Mouse (Mus musculus) kidney, postnatal 0 days (tissue): Measurements from ENCODE around the gene Pla2g16. TPM values are rescaled to one million over a fixed set of nuclear protein-coding genes. Genes with fewer than 3 reads are reported as not detected.

Source experiments
- ATAC-seq: fragments of 200-750 bp; cut with Nextera tagmentation; replicated peaks from 2 replicates; pipeline ENCODE4 v1.8.0; 2017; ENCODE audit warnings: low read depth, moderate number of reproducible peaks, moderate TSS enrichment, moderate library complexity; ENCODE audit not compliant: low FRiP score
- DNase-seq: peaks from one replicate; pipeline ENCODE4 v3.0.0-alpha.2; 2016; ENCODE audit warnings: low spot score
- H3K27ac ChIP-seq: fragments of 300-500 bp; sonication (generic); 2 replicates; pipeline ENCODE4 v1.5.1; 2014; ENCODE audit warnings: mild to moderate bottlenecking
- H3K27me3 ChIP-seq: fragments of 300-500 bp; sonication (generic); 2 replicates; pipeline ENCODE4 v1.6.1; 2014; ENCODE audit warnings: low read length, mixed read lengths; ENCODE audit not compliant: insufficient read depth
- H3K36me3 ChIP-seq: fragments of 300-500 bp; sonication (generic); 2 replicates; pipeline ENCODE4 v1.6.1; 2014; ENCODE audit warnings: low read length, mixed read lengths; ENCODE audit not compliant: insufficient read depth
- H3K4me1 ChIP-seq: fragments of 300-500 bp; sonication (generic); replicated peaks from 2 replicates; pipeline ENCODE4 v1.6.1; 2014; ENCODE audit warnings: antibody characterized with exemption, low read length, mixed read lengths; ENCODE audit not compliant: insufficient read depth
- H3K4me2 ChIP-seq: fragments of 300-500 bp; sonication (generic); 2 replicates; pipeline ENCODE4 v1.6.1; 2014; ENCODE audit warnings: mild to moderate bottlenecking, low read length, moderate library complexity, mixed read lengths
- H3K4me3 ChIP-seq: fragments of 300-500 bp; sonication (generic); replicated peaks from 2 replicates; pipeline ENCODE4 v1.5.1; 2014; ENCODE audit warnings: low read depth, low read length
- H3K9ac ChIP-seq: fragments of 300-500 bp; sonication (generic); 2 replicates; pipeline ENCODE4 v1.6.1; 2014; ENCODE audit warnings: low read depth, low read length
- H3K9me3 ChIP-seq: fragments of 300-500 bp; sonication (generic); replicated peaks from 2 replicates; pipeline ENCODE4 v1.6.1; 2016; ENCODE audit warnings: low read length, inconsistent platforms, mixed read lengths
- CTCF ChIP-seq: IDR thresholded peaks from 2 replicates; pipeline ENCODE4 v1.5.1; 2016; ENCODE audit warnings: antibody characterized with exemption, low read depth, mild to moderate bottlenecking, moderate library complexity
- WGBS: fragments of 180-500 bp; shearing (Covaris S2); extraction: QIAGEN DNeasy Blood & Tissue Kit; methylation state at CpG from one replicate; pipeline ENCODE4 v1.1.7; 2014; 5-methylcytosine and 5-hydroxymethylcytosine counted together
- polyA plus RNA-seq: library from polyadenylated mRNA; unstranded; fragments of >200 nt; fragmentation: Nextera tagmentation; extraction: Ambion mirVana; gene quantifications from 2 replicates; pipeline ENCODE4 v1.2.1, GENCODE M21; 2015

Pla2g16 gene
- polyA plus RNA-seq, 1 experiment from 2014 or later: 20.5 TPM

- Histone ChIP-seq H3K9me3 (no peaks in the 10 kb centered on the region), H3K9ac (no peak overlapping the region), H3K4me2 (no peak overlapping the region), H3K27ac (no peak overlapping the region), H3K4me1 (no peaks in the 10 kb centered on the region), H3K4me3 (no peak overlapping the region), H3K36me3 (no peaks in the 10 kb centered on the region), H3K27me3 (no peaks in the 10 kb centered on the region)
- no peak for TF ChIP-seq CTCF
- 60% methylated on average over 5 of the region's 5 CpGs for WGBS
- DNase-seq (no peak), ATAC-seq (no peak)
Observed at GRCm38 (mm10) chr19:7616231-7616930, 59.1 kb downstream of the Pla2g16 start.

GRCm38 (mm10) chr19:7617085-7617484 is 59.8 kb downstream of the Pla2g16 start:
- Histone ChIP-seq H3K4me1 (no peaks in the 10 kb centered on the region), H3K36me3 (no peaks in the 10 kb centered on the region), H3K9ac (no peak overlapping the region), H3K9me3 (no peaks in the 10 kb centered on the region), H3K27me3 (no peaks in the 10 kb centered on the region), H3K4me2 (no peak overlapping the region), H3K27ac (no peak overlapping the region), H3K4me3 (no peak overlapping the region)
- ATAC-seq (no peak), DNase-seq (no peak)
- no peak for TF ChIP-seq CTCF
- 37% methylated on average over 3 of the region's 3 CpGs for WGBS

- Histone ChIP-seq H3K27ac (no peak overlapping the region), H3K9ac (no peak overlapping the region), H3K4me3 (no peak overlapping the region), H3K36me3 (no peaks in the 10 kb centered on the region), H3K27me3 (no peaks in the 10 kb centered on the region), H3K4me2 (0 out of 2 replicates have a peak overlapping the region, but pooled peaks have one; percentile 4), H3K9me3 (no peaks in the 10 kb centered on the region), H3K4me1 (no peaks in the 10 kb centered on the region)
- WGBS: 40% methylated on average over 7 of the region's 7 CpGs
- DNase-seq (peak; percentile 91), ATAC-seq (no peak; the same call in 1 of the 2 replicates)
- TF ChIP-seq CTCF: peak; percentile 84
Observed at GRCm38 (mm10) chr19:7617696-7618095, 60.4 kb downstream of the Pla2g16 start.

- H3K36me3 ChIP-seq: no peaks in the 10 kb centered on the region
- no peak overlapping the region for H3K4me2 ChIP-seq
- no peaks in the 10 kb centered on the region for H3K27me3 ChIP-seq
- no peak overlapping the region for H3K4me3 ChIP-seq
- ATAC-seq (no peak), DNase-seq (no peak)
- H3K9me3 ChIP-seq: no peaks in the 10 kb centered on the region
- H3K9ac ChIP-seq: no peak overlapping the region
- no peak for TF ChIP-seq CTCF
- no peak overlapping the region for H3K27ac ChIP-seq
- H3K4me1 ChIP-seq: no peaks in the 10 kb centered on the region
Observed at GRCm38 (mm10) chr19:7633021-7633420, 75.8 kb downstream of the Pla2g16 start.

- Histone ChIP-seq H3K27ac (no peak overlapping the region), H3K4me2 (no peak overlapping the region), H3K27me3 (no peaks in the 10 kb centered on the region), H3K4me1 (no peaks in the 10 kb centered on the region), H3K9me3 (no peaks in the 10 kb centered on the region), H3K36me3 (no peaks in the 10 kb centered on the region), H3K9ac (no peak overlapping the region), H3K4me3 (no peak overlapping the region)
- no peak for TF ChIP-seq CTCF
- DNase-seq: peak; percentile 16
- 67% methylated on average over 1 of the region's 1 CpGs for WGBS
- 0 out of 2 replicates have a peak, but pooled peaks have one; percentile 25 for ATAC-seq
Observed at GRCm38 (mm10) chr19:7633786-7634185, 76.5 kb downstream of the Pla2g16 start.

Other genes starting within 250 kb of the Pla2g16 start
- gene Mark2, start 215.6 kb upstream of the Pla2g16 start, polyA plus RNA-seq: 32.9 and 35.5 TPM in 2 replicates
- gene Spindoc, start 174.5 kb upstream of the Pla2g16 start, polyA plus RNA-seq: 19.2 and 21.9 TPM in 2 replicates
- gene 2700081O15Rik, start 139.8 kb upstream of the Pla2g16 start, polyA plus RNA-seq: 4.8 and 5.2 TPM in 2 replicates
- gene Rtn3, start 74.2 kb upstream of the Pla2g16 start, polyA plus RNA-seq: 195 and 196 TPM in 2 replicates
- 11.1 and 14.8 TPM in 2 replicates for gene Atl3, start 63.4 kb upstream of the Pla2g16 start, polyA plus RNA-seq
- gene Lgals12, start 49.7 kb downstream of the Pla2g16 start, polyA plus RNA-seq: 1.6 and 1.8 TPM in 2 replicates
- gene Hrasls5, start 55.1 kb downstream of the Pla2g16 start, polyA plus RNA-seq: 0.28 and 0.36 TPM in 2 replicates
- gene Slc22a19, start 153.9 kb downstream of the Pla2g16 start, polyA plus RNA-seq: 80.5 and 88.0 TPM in 2 replicates
- 1.7 and 1.8 TPM in 2 replicates for gene Slc22a26, start 245.2 kb downstream of the Pla2g16 start, polyA plus RNA-seq